Mouse (Mus musculus) cerebellum, adult 2 months (tissue): ENCODE results near the gene Casq1.

Source experiments
- CTCF ChIP-seq: fragments of 200-500 bp; IDR thresholded peaks from 2 replicates; pipeline ENCODE4 v1.5.1; 2011; ENCODE audit warnings: low read depth, mild to moderate bottlenecking, control low read depth, low read length, moderate library complexity, borderline replicate concordance; ENCODE audit not compliant: insufficient read depth
- POLR2A ChIP-seq: fragments of 200-500 bp; IDR thresholded peaks from 2 replicates; pipeline ENCODE4 v1.6.1; 2011; ENCODE audit warnings: low read length, control low read depth, borderline replicate concordance; ENCODE audit not compliant: insufficient read depth

DNA sequence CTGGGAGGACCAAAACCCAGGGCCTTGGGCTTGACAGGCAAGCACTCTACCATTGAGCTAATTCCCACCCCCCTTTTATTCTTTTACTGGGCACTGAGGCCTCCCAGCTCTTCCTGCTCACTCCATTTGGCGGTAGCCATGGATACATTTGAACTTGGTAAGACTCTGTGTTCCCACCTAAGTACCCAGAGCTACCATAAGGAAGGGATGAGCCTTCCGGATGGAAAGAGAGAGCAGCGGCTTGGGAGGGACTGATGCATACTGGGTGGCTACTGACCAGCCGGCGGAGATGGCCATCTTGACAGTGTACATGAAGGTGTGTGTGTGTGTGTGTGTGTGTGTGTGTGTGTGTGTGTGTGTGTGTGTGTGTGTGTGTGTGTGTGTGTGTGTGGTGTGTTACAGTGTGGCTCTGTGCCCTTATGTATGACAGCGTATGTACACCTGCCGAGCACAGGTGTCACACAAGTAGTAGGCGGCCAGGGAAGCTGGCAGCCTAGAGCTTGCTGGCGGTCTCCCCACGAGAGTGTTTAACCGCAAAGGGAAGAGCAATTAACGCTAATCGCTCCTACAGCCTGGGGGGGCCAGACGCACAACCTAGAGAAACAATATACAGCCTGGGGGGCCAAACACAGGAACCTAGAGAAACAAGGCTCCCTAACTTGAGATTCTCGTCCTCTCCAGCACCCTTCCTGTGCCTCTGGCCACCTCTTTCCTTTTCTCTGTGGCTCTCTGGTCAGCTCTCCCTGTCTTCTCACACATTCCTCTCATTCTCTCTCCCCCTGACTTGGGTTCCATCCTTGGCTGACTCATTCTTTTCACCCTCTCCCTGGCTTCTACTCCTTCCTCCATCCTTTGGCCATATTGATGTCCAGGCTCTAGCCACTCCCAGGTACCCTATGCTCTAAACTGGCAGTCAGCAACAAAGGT is 14.6 kb downstream of the Casq1 start:
- TF ChIP-seq POLR2A: no peak
- TF ChIP-seq CTCF: no peak
